In genomic region chr16:4558980-4559631, GRCm38 (mm10) we compare ENCODE assay signal across 7 mouse cellular contexts. TPM values are rescaled to one million over a fixed set of nuclear protein-coding genes. Genes with fewer than 3 reads are reported as not detected.
DNase-seq lines count a peak whose midpoint lies in the region; ATAC-seq lines count a peak whose summit lies in the region.

No protein-coding gene starts in this region.

- peak overlapping the region; percentile 90 for H3K4me3 ChIP-seq in intestine, embryonic 14.5 days (ENCODE audit: low read depth, low read length)
- peak overlapping the region; percentile 90 for H3K4me3 ChIP-seq in limb, embryonic 10.5 days
- H3K4me3 ChIP-seq in midbrain, embryonic 12.5 days, result peak overlapping the region; percentile 60

- peak; percentile 59 to 64 for DNase-seq in adrenal gland, adult 18-20 months (ENCODE audit: low spot score in 2 of 2)
- DNase-seq in gastrocnemius, postnatal 10 days, result peak; percentile 63
- DNase-seq in intestine, embryonic 14.5 days (ENCODE audit: low spot score), result peak; percentile 88
- DNase-seq in limb, embryonic 10.5 days (ENCODE audit: low spot score), result peak; percentile 80
- DNase-seq in spleen, adult 12 weeks (ENCODE audit: low spot score), result peak; percentile 25

- peak overlapping the region; percentile 87 for H3K9ac ChIP-seq in intestine, embryonic 14.5 days (ENCODE audit: low read length)
- peak overlapping the region; percentile 67 for H3K9ac ChIP-seq in midbrain, embryonic 12.5 days (replicated peaks)

- H3K9me3 ChIP-seq in intestine, embryonic 14.5 days (ENCODE audit: control insufficient read depth, low read length), result no peaks in the 10 kb centered on the region
- H3K9me3 ChIP-seq in limb, embryonic 10.5 days (replicated peaks), result no peaks in the 10 kb centered on the region
- H3K9me3 ChIP-seq in midbrain, embryonic 12.5 days, result no peaks in the 10 kb centered on the region

- H3K27me3 ChIP-seq in intestine, embryonic 14.5 days (replicated peaks; ENCODE audit: control insufficient read depth, insufficient read depth, low read length), result no peaks in the 10 kb centered on the region
- H3K27me3 ChIP-seq in limb, embryonic 10.5 days (ENCODE audit: low read depth, poor library complexity, severe bottlenecking), result no peaks in the 10 kb centered on the region
- H3K27me3 ChIP-seq in midbrain, embryonic 12.5 days, result peaks cover 3% of the 10 kb centered on the region; the same call in 1 of the 2 replicates

- peak overlapping the region; percentile 95 for H3K27ac ChIP-seq in intestine, embryonic 14.5 days (ENCODE audit: low read depth)
- peak overlapping the region; percentile 97 for H3K27ac ChIP-seq in limb, embryonic 10.5 days
- peak overlapping the region; percentile 92 for H3K27ac ChIP-seq in midbrain, embryonic 12.5 days (replicated peaks)

- H3K4me1 ChIP-seq in intestine, embryonic 14.5 days (replicated peaks; ENCODE audit: control insufficient read depth, insufficient read depth, low read length), result peaks cover 19% of the 10 kb centered on the region
- H3K4me1 ChIP-seq in limb, embryonic 10.5 days, result peaks cover 36% of the 10 kb centered on the region
- H3K4me1 ChIP-seq in midbrain, embryonic 12.5 days, result peaks cover 11% of the 10 kb centered on the region

- H3K36me3 ChIP-seq in intestine, embryonic 14.5 days (ENCODE audit: control insufficient read depth, insufficient read depth, low read length), result no peaks in the 10 kb centered on the region
- H3K36me3 ChIP-seq in limb, embryonic 10.5 days, result peaks cover 19% of the 10 kb centered on the region
- no peaks in the 10 kb centered on the region for H3K36me3 ChIP-seq in midbrain, embryonic 12.5 days

- WGBS in intestine, embryonic 14.5 days, result under 1% methylated on average over 43 of the region's 43 CpGs
- under 1% methylated on average over 43 of the region's 43 CpGs for WGBS in limb, embryonic 10.5 days
- WGBS in midbrain, embryonic 12.5 days, result under 1% methylated on average over 43 of the region's 43 CpGs

- peak overlapping the region; percentile 94 for H3K4me2 ChIP-seq in intestine, embryonic 14.5 days (ENCODE audit: low read length)
- H3K4me2 ChIP-seq in midbrain, embryonic 12.5 days (replicated peaks), result peak overlapping the region; percentile 71

- ATAC-seq in common myeloid progenitor, adult 5-6 weeks (replicated peaks; ENCODE audit: low read depth, poor library complexity, severe bottlenecking), result peak; percentile 3
- ATAC-seq in intestine, embryonic 14.5 days (replicated peaks; ENCODE audit: low FRiP score, low TSS enrichment, low read depth), result peak; percentile 24
- ATAC-seq in midbrain, embryonic 12.5 days (ENCODE audit: low FRiP score, low read depth), result peak; percentile 48

RNA-seq across cellular contexts. Expression of gene Tfap4, which starts 0.5 kb away (rescaled TPM):
- total RNA-seq in adrenal gland, adult 18-20 months (2021), result 1 to 10 TPM; 5.1 to 5.7 TPM
- total RNA-seq in common myeloid progenitor, adult 5-6 weeks (2017), result 53.1 and 60.7 TPM in 2 replicates
- 1 to 10 TPM; 6.6 to 6.9 TPM for total RNA-seq in gastrocnemius, postnatal 10 days (2021)
- polyA plus RNA-seq in intestine, embryonic 14.5 days (2014; fragmentation: Nextera tagmentation; extraction: Ambion mirVana), result 27.6 and 30.0 TPM in 2 replicates
- 41.4 and 48.5 TPM in 2 replicates for polyA plus RNA-seq in limb, embryonic 10.5 days (2016; fragmentation: Nextera tagmentation; extraction: Ambion mirVana)
- polyA plus RNA-seq in midbrain, embryonic 12.5 days (2016; fragmentation: Nextera tagmentation; extraction: Ambion mirVana), result 17.8 and 19.2 TPM in 2 replicates

RNA-seq across cellular contexts. Expression of gene Srl, which starts 17.5 kb away (rescaled TPM):
- 1 to 10 TPM; 7.3 to 8.3 TPM for total RNA-seq in adrenal gland, adult 18-20 months (2021)
- 14.1 and 23.1 TPM in 2 replicates for total RNA-seq in common myeloid progenitor, adult 5-6 weeks (2017)
- total RNA-seq in gastrocnemius, postnatal 10 days (2021), result 1,000 to 10,000 TPM; 1,275 to 1,445 TPM
- 13.1 and 15.3 TPM in 2 replicates for polyA plus RNA-seq in intestine, embryonic 14.5 days (2014; fragmentation: Nextera tagmentation; extraction: Ambion mirVana)
- polyA plus RNA-seq in limb, embryonic 10.5 days (2016; fragmentation: Nextera tagmentation; extraction: Ambion mirVana), result 29.4 and 34.3 TPM in 2 replicates
- polyA plus RNA-seq in midbrain, embryonic 12.5 days (2016; fragmentation: Nextera tagmentation; extraction: Ambion mirVana), result 21.5 and 22.1 TPM in 2 replicates

RNA-seq across cellular contexts. Expression of gene Glis2, which starts 35.4 kb away (rescaled TPM):
- total RNA-seq in adrenal gland, adult 18-20 months (2021), result 10 to 100 TPM; 11.3 to 11.5 TPM
- 2.9 and 5.8 TPM in 2 replicates for total RNA-seq in common myeloid progenitor, adult 5-6 weeks (2017)
- 10 to 100 TPM; 22.2 to 32.3 TPM for total RNA-seq in gastrocnemius, postnatal 10 days (2021)
- 29.0 and 31.0 TPM in 2 replicates for polyA plus RNA-seq in intestine, embryonic 14.5 days (2014; fragmentation: Nextera tagmentation; extraction: Ambion mirVana)
- 27.0 and 30.7 TPM in 2 replicates for polyA plus RNA-seq in limb, embryonic 10.5 days (2016; fragmentation: Nextera tagmentation; extraction: Ambion mirVana)
- 28.2 and 35.6 TPM in 2 replicates for polyA plus RNA-seq in midbrain, embryonic 12.5 days (2016; fragmentation: Nextera tagmentation; extraction: Ambion mirVana)

Comparison
In these comparisons a context has a peak if more than half of its experiments do, and no peak if none do; other contexts are left out.
1. Peak in every context shown above with its lines: DNase-seq, ATAC-seq, H3K4me3 ChIP-seq and H3K27ac ChIP-seq.
2. DNase-seq: peak in every context shown above with its lines; median percentile 88 in intestine, embryonic 14.5 days; 80 in limb, embryonic 10.5 days; 63 in gastrocnemius, postnatal 10 days; 62 in adrenal gland, adult 18-20 months; 25 in spleen, adult 12 weeks.
3. RNA of gene Srl, which starts 17.5 kb away (total RNA-seq): 1,275 to 1,445 TPM in gastrocnemius, postnatal 10 days; 14.1 to 23.1 TPM in common myeloid progenitor, adult 5-6 weeks and 7.3 to 8.3 TPM in adrenal gland, adult 18-20 months; every median in the first group is over 10 times any median in the second.